Mouse (Mus musculus): Measurements from ENCODE around the gene H60b.
"Not testable (repeated sequence)": the region's sequence is repeated elsewhere in the genome, so short reads cannot be mapped to it uniquely, and the experiment has no call there.

The H60b gene

GRCm38 (mm10) chr10:22158310-22158999 is at the start of gene H60b, which contains the start of gene Raet1e:
H60b (plus strand) TSS chr10:22158586.
Raet1e (plus strand) TSS chr10:22158569.
- peak; percentile 29 for DNase-seq (ENCODE audit: low read depth, low spot score)

- DNase-seq (ENCODE audit: low read depth, low spot score) = peak; percentile 64
Observed at GRCm38 (mm10) chr10:22140665-22141280, 17.6 kb upstream of the H60b start.

- DNase-seq (ENCODE audit: low read depth, low spot score) = peak; percentile 87
Observed at GRCm38 (mm10) chr10:22142194-22142593, 16.2 kb upstream of the H60b start.

- DNase-seq (ENCODE audit: low read depth, low spot score) = peak; percentile 11
Observed at GRCm38 (mm10) chr10:22142926-22143325, 15.5 kb upstream of the H60b start.

- peak; percentile 9 for DNase-seq (ENCODE audit: low read depth, low spot score)
Observed at GRCm38 (mm10) chr10:22148441-22149072, 9.8 kb upstream of the H60b start.

GRCm38 (mm10) chr10:22149073-22149690 is 9.2 kb upstream of the H60b start, which contains the start of gene E030030I06Rik:
E030030I06Rik (minus strand) TSS chr10:22149270.
- DNase-seq (ENCODE audit: low read depth, low spot score) = peak; percentile 32

- peak; percentile 15 for DNase-seq (ENCODE audit: low read depth, low spot score)
Observed at GRCm38 (mm10) chr10:22149691-22150465, 8.5 kb upstream of the H60b start.

GRCm38 (mm10) chr10:22150593-22150992 is 7.8 kb upstream of the H60b start:
- DNase-seq (ENCODE audit: low read depth, low spot score) = no peak

- DNase-seq (ENCODE audit: low read depth, low spot score) = not testable (repeated sequence)
Observed at GRCm38 (mm10) chr10:22151056-22151862, 7.1 kb upstream of the H60b start.

- not testable (repeated sequence) for DNase-seq (ENCODE audit: low read depth, low spot score)
Observed at GRCm38 (mm10) chr10:22151863-22152640, 6.3 kb upstream of the H60b start.

- not testable (repeated sequence) for DNase-seq (ENCODE audit: low read depth, low spot score)
Observed at GRCm38 (mm10) chr10:22153147-22153690, 5.2 kb upstream of the H60b start.

- not testable (repeated sequence) for DNase-seq (ENCODE audit: low read depth, low spot score)
Observed at GRCm38 (mm10) chr10:22154127-22154526, 4.3 kb upstream of the H60b start.

GRCm38 (mm10) chr10:22154871-22155799 is 3.3 kb upstream of the H60b start:
- DNase-seq (ENCODE audit: low read depth, low spot score) = no peak

GRCm38 (mm10) chr10:22159131-22159561 is 760 bp downstream of the H60b start:
- DNase-seq (ENCODE audit: low read depth, low spot score) = no peak

GRCm38 (mm10) chr10:22159581-22160140 is 1.3 kb downstream of the H60b start:
- DNase-seq (ENCODE audit: low read depth, low spot score) = no peak

- not testable (repeated sequence) for DNase-seq (ENCODE audit: low read depth, low spot score)
Observed at GRCm38 (mm10) chr10:22163279-22163678, 4.9 kb downstream of the H60b start.

GRCm38 (mm10) chr10:22163705-22164583 is 5.6 kb downstream of the H60b start:
- DNase-seq (ENCODE audit: low read depth, low spot score) = not testable (repeated sequence)
